Mouse (Mus musculus) cerebellum, adult 8-10 months (tissue): Measurements from ENCODE around the gene Lsp1.
A peak's percentile ranks its signal among the peaks of the same experiment; 100 is the strongest.

Experiments
- DNase-seq: peaks from one replicate; pipeline ENCODE4 v3.0.0; 2022

Gene Lsp1

GRCm38 (mm10) chr7:142445324-142445723, 15.3 kb upstream of the Lsp1 start:
- no peak for DNase-seq

- DNase-seq = no peak
Observed at GRCm38 (mm10) chr7:142446264-142446663, 14.3 kb upstream of the Lsp1 start.

GRCm38 (mm10) chr7:142449038-142449617, 11.5 kb upstream of the Lsp1 start:
- DNase-seq = no peak

- no peak for DNase-seq
Observed at GRCm38 (mm10) chr7:142454706-142455105, 5.9 kb upstream of the Lsp1 start.

- DNase-seq = no peak
Observed at GRCm38 (mm10) chr7:142455251-142455650, 5.4 kb upstream of the Lsp1 start.

GRCm38 (mm10) chr7:142456806-142457205, 3.8 kb upstream of the Lsp1 start:
- DNase-seq = no peak

- peak; percentile 76 for DNase-seq
Observed at GRCm38 (mm10) chr7:142457227-142457811, 3.3 kb upstream of the Lsp1 start.

GRCm38 (mm10) chr7:142458026-142458425, 2.6 kb upstream of the Lsp1 start:
- DNase-seq = no peak

GRCm38 (mm10) chr7:142458676-142459298, 1.8 kb upstream of the Lsp1 start:
- DNase-seq = no peak

GRCm38 (mm10) chr7:142459299-142459691, 1.3 kb upstream of the Lsp1 start:
- no peak for DNase-seq

GRCm38 (mm10) chr7:142461446-142461845, 837 bp downstream of the Lsp1 start:
- no peak for DNase-seq

- no peak for DNase-seq
Observed at GRCm38 (mm10) chr7:142462190-142462589, 1.6 kb downstream of the Lsp1 start.

GRCm38 (mm10) chr7:142462594-142463078, 2.0 kb downstream of the Lsp1 start:
- no peak for DNase-seq

GRCm38 (mm10) chr7:142470171-142470691, 9.6 kb downstream of the Lsp1 start:
- no peak for DNase-seq

- DNase-seq = no peak
Observed at GRCm38 (mm10) chr7:142470808-142471413, 10.3 kb downstream of the Lsp1 start.

GRCm38 (mm10) chr7:142471414-142471861, 10.8 kb downstream of the Lsp1 start:
- no peak for DNase-seq

- DNase-seq = no peak
Observed at GRCm38 (mm10) chr7:142471884-142472570, 11.4 kb downstream of the Lsp1 start.

- no peak for DNase-seq
Observed at GRCm38 (mm10) chr7:142472936-142473335, 12.3 kb downstream of the Lsp1 start.

- no peak for DNase-seq
Observed at GRCm38 (mm10) chr7:142473476-142473875, 12.9 kb downstream of the Lsp1 start.

GRCm38 (mm10) chr7:142474799-142475198, 14.2 kb downstream of the Lsp1 start:
- no peak for DNase-seq

- no peak for DNase-seq
Observed at GRCm38 (mm10) chr7:142475641-142476040, 15.0 kb downstream of the Lsp1 start.

- DNase-seq = no peak
Observed at GRCm38 (mm10) chr7:142476271-142476670, 15.7 kb downstream of the Lsp1 start.
